Mouse (Mus musculus) heart, embryonic 13.5 days (tissue): ENCODE measurements around the gene Mmp17. TPM values are rescaled to one million over a fixed set of nuclear protein-coding genes. Genes with fewer than 3 reads are reported as not detected.

ENCODE experiments used
- ATAC-seq: fragments of 200-750 bp; cut with Nextera tagmentation; 2 replicates; pipeline ENCODE4 v1.8.0; 2017; ENCODE audit warnings: moderate TSS enrichment; ENCODE audit not compliant: insufficient number of reproducible peaks, low FRiP score, low TSS enrichment; ENCODE audit errors: extremely low read depth
- H3K27ac ChIP-seq: fragments of 300-500 bp; sonication (generic); replicated peaks from 2 replicates; pipeline ENCODE4 v1.5.1; 2015; ENCODE audit warnings: moderate library complexity, mild to moderate bottlenecking, inconsistent platforms
- H3K27me3 ChIP-seq: fragments of 300-500 bp; sonication (generic); replicated peaks from 2 replicates; pipeline ENCODE4 v1.6.1; 2015; ENCODE audit warnings: mild to moderate bottlenecking, inconsistent platforms
- H3K36me3 ChIP-seq: fragments of 300-500 bp; sonication (generic); 2 replicates; pipeline ENCODE4 v1.6.1; 2015; ENCODE audit warnings: mild to moderate bottlenecking, inconsistent platforms
- H3K4me1 ChIP-seq: fragments of 300-500 bp; sonication (generic); 2 replicates; pipeline ENCODE4 v1.6.1; 2015; ENCODE audit warnings: inconsistent platforms
- H3K4me2 ChIP-seq: fragments of 300-500 bp; sonication (generic); 2 replicates; pipeline ENCODE4 v1.6.1; 2015; ENCODE audit warnings: inconsistent platforms, mild to moderate bottlenecking, moderate library complexity
- H3K4me3 ChIP-seq: fragments of 300-500 bp; sonication (generic); 2 replicates; pipeline ENCODE4 v1.5.1; 2015; ENCODE audit warnings: moderate library complexity, mild to moderate bottlenecking, inconsistent platforms
- H3K9ac ChIP-seq: fragments of 300-500 bp; sonication (generic); 2 replicates; pipeline ENCODE4 v1.6.1; 2015; ENCODE audit warnings: inconsistent platforms, mild to moderate bottlenecking, moderate library complexity
- H3K9me3 ChIP-seq: fragments of 300-500 bp; sonication (generic); 2 replicates; pipeline ENCODE4 v1.6.1; 2016; ENCODE audit warnings: inconsistent platforms
- WGBS: fragments of 180-500 bp; shearing (Covaris S2); methylation state at CpG from one replicate; pipeline ENCODE4 v1.1.7; 2015; ENCODE audit warnings: mixed read lengths; 5-methylcytosine and 5-hydroxymethylcytosine counted together
- polyA plus RNA-seq: library from polyadenylated mRNA; unstranded; fragments of >200 nt; fragmentation: Nextera tagmentation; extraction: Ambion mirVana; gene quantifications from 2 replicates; pipeline ENCODE4 v1.2.1, GENCODE M21; 2015

Gene Mmp17
- polyA plus RNA-seq, 1 experiment from 2014 or later: 0.87 TPM

DNA sequence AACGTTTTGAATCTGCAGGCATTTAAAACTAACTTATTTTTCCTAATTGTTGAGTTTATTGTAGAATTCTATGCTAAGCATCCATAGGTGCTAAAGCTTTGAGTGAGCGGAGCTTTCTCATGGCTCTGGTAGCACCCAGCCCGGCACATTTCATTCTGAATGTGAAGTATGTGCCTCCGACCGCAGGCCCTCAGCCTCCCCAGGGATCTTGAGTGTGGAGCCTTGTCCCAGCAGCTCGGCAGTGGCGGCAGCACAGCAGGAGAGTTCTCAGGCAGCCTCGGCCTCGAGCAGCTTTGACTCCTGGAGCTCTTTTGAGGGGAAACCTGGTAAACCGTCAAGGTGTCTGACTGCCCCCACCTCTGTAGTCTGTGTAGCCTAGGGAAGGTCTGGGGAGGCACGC, 24.7 kb upstream of the Mmp17 start:
- Histone ChIP-seq H3K9ac (no peak overlapping the region), H3K36me3 (peaks cover 97% of the 10 kb centered on the region), H3K27me3 (no peaks in the 10 kb centered on the region), H3K27ac (no peak overlapping the region), H3K4me3 (no peak overlapping the region), H3K4me1 (no peaks in the 10 kb centered on the region), H3K9me3 (no peaks in the 10 kb centered on the region), H3K4me2 (no peak overlapping the region)
- 76% methylated on average over 11 of the region's 11 CpGs for WGBS
- no peak for ATAC-seq

DNA sequence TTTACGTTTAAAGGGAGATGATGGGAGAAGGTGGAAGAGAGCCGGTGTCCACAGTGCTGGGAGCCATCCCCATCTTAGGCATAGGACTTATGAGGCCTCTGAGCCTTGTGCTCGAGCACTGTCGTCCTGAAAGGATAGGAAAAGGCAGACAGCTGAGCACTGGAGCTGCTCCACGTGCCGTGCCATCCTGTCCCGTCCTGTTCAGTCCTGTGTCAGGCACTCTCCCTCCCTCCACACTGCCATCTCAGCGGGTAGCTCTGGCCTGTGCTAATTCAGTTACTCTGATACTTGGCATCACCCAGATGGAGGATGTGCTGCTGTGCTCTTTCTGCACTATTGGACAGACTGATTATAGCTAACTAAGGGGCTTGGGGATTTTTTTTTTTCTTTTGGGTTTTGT, 21.6 kb upstream of the Mmp17 start:
- Histone ChIP-seq H3K4me1 (no peaks in the 10 kb centered on the region), H3K36me3 (peaks cover 97% of the 10 kb centered on the region), H3K4me3 (no peak overlapping the region), H3K4me2 (no peak overlapping the region), H3K9ac (no peak overlapping the region), H3K27ac (no peak overlapping the region), H3K27me3 (no peaks in the 10 kb centered on the region), H3K9me3 (no peaks in the 10 kb centered on the region)
- no peak for ATAC-seq
- WGBS: 93% methylated on average over 8 of the region's 8 CpGs

DNA sequence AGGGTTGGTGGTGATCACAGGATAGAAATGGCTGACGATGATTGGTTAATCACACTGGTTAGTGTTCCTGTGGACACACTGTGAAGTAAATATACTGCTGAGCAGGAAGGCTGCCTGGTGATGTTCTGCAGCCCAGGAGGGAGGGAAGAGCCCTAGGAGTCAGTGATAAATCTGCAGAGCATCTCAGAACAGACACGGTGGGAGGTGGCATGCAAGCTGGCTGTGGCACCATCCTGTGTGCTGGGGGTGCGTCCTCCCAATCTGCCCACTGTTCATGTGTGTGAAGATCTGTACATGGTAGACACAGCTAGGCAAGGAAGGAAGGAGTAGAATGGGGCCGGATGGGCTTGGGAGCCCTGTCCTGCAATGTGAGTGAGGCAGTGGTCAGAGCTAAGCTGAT, 15.4 kb upstream of the Mmp17 start:
- Histone ChIP-seq H3K27me3 (no peaks in the 10 kb centered on the region), H3K4me1 (no peaks in the 10 kb centered on the region), H3K27ac (no peak overlapping the region), H3K4me2 (no peak overlapping the region), H3K9me3 (no peaks in the 10 kb centered on the region), H3K9ac (no peak overlapping the region), H3K36me3 (peaks cover 96% of the 10 kb centered on the region), H3K4me3 (no peak overlapping the region)
- 94% methylated on average over 4 of the region's 4 CpGs for WGBS
- no peak for ATAC-seq

DNA sequence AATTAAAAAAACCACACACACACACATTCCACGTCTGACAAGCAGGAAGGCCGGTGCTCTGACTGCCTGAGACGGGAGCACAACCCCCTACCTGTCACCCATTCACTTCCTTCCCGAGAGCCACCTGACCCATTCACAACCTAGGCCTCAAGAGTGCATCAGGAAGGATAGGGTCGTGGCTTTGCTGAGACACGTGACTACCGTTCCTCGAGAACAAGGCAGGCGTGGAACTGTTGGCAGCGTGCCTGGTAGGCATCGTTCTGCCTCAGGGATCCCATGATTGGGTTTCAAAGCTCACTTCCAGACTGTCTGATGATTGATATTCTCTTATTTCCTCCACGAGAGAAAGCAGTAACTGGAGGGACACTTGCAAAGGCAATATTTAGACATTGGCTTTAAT, 5.8 kb upstream of the Mmp17 start:
- Histone ChIP-seq H3K9ac (no peak overlapping the region), H3K36me3 (peaks cover under 1% of the 10 kb centered on the region; the same call in 1 of the 2 replicates), H3K27me3 (peaks cover 34% of the 10 kb centered on the region), H3K4me3 (no peak overlapping the region), H3K4me1 (peaks cover under 1% of the 10 kb centered on the region; the same call in 1 of the 2 replicates), H3K9me3 (no peaks in the 10 kb centered on the region), H3K4me2 (no peak overlapping the region), H3K27ac (no peak overlapping the region)
- WGBS: 48% methylated on average over 12 of the region's 12 CpGs
- no peak for ATAC-seq

DNA sequence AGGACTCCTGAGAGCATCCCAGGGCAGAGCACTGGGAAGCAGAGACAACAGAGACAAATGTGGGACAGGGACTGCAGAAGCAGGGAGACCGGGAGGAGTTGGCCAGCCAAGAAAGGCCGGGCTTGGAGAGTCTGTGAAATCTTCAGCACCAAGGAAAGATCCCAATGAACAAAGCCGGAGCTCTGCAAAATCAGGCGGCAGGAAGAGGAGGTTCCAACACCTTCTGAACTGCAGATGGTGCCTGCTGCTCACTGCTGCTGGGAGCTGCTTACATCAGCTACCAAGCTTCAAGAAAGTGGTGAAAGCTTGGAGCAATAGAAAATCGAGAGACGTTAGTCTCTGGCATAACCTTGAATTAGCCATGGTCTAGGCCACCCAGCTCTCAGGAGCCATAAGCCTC, 3.9 kb upstream of the Mmp17 start:
- WGBS: 8% methylated on average over 6 of the region's 6 CpGs

DNA sequence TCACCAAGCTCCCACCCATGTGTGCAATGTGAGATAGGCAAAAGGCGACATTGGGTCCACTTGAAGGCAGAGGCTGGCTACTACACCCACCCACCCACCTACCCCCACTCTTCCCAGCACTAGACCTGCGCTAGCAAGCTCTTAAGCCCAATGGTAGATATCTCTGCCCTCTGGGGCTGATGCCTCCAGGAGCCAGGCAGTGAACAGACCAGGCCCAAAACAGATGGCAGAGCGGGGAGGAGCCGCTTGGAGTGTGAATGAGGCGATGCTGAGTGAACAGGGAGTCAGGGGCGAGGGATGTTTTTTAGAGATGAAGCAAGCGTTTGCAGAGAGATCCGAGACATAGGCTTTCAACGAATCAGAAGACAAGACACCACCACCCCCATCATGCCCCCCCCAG, 3.4 kb upstream of the Mmp17 start:
- WGBS: 60% methylated on average over 9 of the region's 9 CpGs
- no peak for ATAC-seq
- peaks cover 18% of the 10 kb centered on the region for H3K4me1 ChIP-seq
- no peak overlapping the region for H3K4me2 ChIP-seq
- H3K4me3 ChIP-seq: no peak overlapping the region
- peaks cover 53% of the 10 kb centered on the region for H3K27me3 ChIP-seq
- no peaks in the 10 kb centered on the region for H3K9me3 ChIP-seq
- no peaks in the 10 kb centered on the region for H3K36me3 ChIP-seq
- no peak overlapping the region for H3K9ac ChIP-seq
- H3K27ac ChIP-seq: no peak overlapping the region

More for the DNA sequence above, 3.9 kb upstream of the Mmp17 start:
- Histone ChIP-seq H3K9me3 (no peaks in the 10 kb centered on the region), H3K27me3 (peaks cover 48% of the 10 kb centered on the region), H3K4me2 (no peak overlapping the region), H3K27ac (no peak overlapping the region), H3K4me3 (no peak overlapping the region), H3K9ac (no peak overlapping the region), H3K4me1 (peaks cover 14% of the 10 kb centered on the region), H3K36me3 (no peaks in the 10 kb centered on the region)
- no peak for ATAC-seq

DNA sequence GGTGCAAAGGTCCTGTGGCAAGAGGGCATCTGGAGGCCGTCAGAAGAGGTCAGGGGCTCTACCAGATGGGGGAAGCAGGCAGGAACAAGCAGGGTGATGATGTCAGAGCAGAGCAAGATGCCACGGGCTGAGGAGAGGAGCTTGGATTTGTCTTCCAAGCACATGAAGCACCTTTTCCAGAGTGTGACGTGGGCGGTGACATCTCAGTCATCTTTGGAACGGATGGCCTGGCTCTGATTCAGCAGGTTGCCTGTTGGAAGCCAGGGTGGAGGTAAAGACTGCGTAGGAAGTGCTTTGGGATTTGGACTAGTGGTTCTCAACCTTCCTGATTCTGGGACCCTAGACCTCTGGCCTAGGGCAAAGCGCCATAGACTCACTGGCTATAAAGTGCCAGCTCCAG, 3.0 kb upstream of the Mmp17 start:
- Histone ChIP-seq H3K36me3 (no peaks in the 10 kb centered on the region), H3K27me3 (peaks cover 57% of the 10 kb centered on the region), H3K9ac (no peak overlapping the region), H3K4me1 (peaks cover 23% of the 10 kb centered on the region), H3K4me3 (no peak overlapping the region), H3K9me3 (no peaks in the 10 kb centered on the region), H3K4me2 (no peak overlapping the region), H3K27ac (no peak overlapping the region)
- no peak for ATAC-seq
- WGBS: 70% methylated on average over 7 of the region's 7 CpGs

DNA sequence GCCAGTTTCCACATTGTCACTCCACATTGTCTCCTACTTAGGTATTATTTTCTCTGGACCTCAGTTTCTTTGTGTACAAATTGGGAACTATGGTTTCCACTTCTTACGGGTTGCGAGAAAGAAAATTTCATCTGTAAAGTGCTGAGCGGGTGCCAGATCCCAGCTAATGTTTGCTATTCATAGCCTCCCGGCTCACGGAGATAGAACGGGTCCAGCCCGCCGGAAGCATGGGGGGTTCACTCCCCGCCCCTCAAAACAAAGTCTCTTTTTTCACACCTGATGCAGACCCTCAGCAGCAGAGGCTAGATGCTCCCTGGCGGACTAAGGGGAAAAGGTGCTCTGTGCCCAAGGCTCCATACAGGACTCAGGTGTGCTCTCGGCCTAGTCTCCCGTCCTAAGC, 638 bp upstream of the Mmp17 start:
- no peaks in the 10 kb centered on the region for H3K36me3 ChIP-seq
- H3K9me3 ChIP-seq: no peaks in the 10 kb centered on the region
- ATAC-seq: no peak
- H3K9ac ChIP-seq: peak overlapping the region; percentile 84
- H3K27ac ChIP-seq: no peak overlapping the region
- H3K4me2 ChIP-seq: peak overlapping the region; percentile 100
- peak overlapping the region; percentile 77 for H3K4me3 ChIP-seq
- peaks cover 81% of the 10 kb centered on the region for H3K27me3 ChIP-seq
- 4% methylated on average over 12 of the region's 12 CpGs for WGBS
- peaks cover 27% of the 10 kb centered on the region for H3K4me1 ChIP-seq

DNA sequence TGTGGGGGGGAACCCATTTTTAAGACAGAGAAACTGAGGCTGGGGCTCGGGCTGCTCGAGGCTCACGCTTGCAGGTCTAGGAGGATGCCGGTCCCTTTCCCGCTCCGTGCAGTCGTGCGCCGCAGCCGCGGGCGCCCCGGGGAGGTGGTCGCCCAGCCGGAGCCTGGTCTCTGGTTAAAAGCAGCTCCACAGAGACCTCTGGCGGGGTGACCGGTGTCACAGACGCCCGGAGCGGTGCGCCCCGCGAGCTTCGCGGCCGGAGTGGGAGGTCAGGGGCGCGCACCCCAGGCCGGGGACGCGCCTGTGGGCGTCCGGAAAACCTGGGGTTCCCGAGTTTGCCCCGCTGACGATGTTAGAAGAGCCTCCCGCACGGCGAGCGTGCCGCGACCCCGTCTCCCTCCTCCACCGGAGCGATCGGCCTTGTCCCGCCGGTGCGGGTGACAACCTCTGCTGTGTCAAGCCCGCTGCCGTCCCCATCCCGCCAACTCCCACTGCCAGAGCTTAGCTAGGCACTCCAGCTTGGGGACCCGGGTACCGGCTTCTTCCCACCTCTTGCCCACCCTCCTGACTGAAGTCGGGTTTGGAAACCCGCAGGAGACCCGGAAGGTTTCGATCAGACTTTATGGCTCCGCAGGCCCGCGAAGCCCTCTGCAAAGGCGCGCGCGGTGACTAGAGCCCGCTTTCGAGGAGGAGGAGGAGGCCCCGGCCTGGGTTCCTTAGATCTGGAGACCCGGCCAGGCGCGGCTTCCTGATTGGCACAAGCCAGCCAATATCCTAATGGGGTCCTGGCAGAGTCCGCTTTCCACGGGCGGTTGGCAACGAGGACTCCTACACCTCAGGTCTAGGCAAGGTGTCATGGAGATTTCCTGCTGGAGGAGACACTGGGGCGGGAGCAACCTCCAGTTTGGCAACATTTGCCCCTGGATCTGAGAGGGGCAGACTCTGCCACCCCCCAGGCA, 893 bp downstream of the Mmp17 start:
- peak overlapping the region; percentile 77 for H3K4me3 ChIP-seq
- peaks cover 95% of the 10 kb centered on the region for H3K27me3 ChIP-seq

DNA sequence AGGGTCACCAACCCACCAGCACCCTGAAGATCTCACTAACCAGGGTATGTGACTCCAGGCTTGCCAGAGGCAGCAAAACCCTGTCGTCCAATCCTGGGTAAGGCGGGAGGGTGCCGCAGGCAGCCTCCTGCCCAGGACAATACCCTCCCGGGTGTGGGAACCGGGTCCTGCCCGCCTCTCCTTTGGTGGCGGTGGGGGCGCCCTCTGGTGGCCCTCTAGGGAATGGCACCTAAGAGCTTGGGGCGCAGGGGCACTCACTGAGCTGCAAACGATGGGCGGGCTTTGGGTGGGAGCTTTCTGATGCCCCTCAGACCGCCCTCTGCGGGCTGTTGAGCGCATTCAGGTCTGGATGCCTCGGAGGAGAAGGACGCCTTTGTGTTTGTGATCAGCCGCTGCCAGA, 2.0 kb downstream of the Mmp17 start:
- Histone ChIP-seq H3K27ac (no peak overlapping the region), H3K4me2 (peak overlapping the region; percentile 100), H3K4me1 (peaks cover 27% of the 10 kb centered on the region), H3K36me3 (no peaks in the 10 kb centered on the region), H3K27me3 (peaks cover 95% of the 10 kb centered on the region), H3K9me3 (no peaks in the 10 kb centered on the region), H3K4me3 (peak overlapping the region; percentile 77), H3K9ac (peak overlapping the region; percentile 84)
- no peak for ATAC-seq
- WGBS: 0% methylated on average over 15 of the region's 17 CpGs

More for the DNA sequence above, 893 bp downstream of the Mmp17 start:
- Histone ChIP-seq H3K4me2 (peak overlapping the region; percentile 100), H3K9me3 (no peaks in the 10 kb centered on the region), H3K27ac (no peak overlapping the region), H3K36me3 (no peaks in the 10 kb centered on the region), H3K9ac (peak overlapping the region; percentile 84), H3K4me1 (peaks cover 27% of the 10 kb centered on the region)
- ATAC-seq: no peak
- under 1% methylated on average over 72 of the region's 76 CpGs for WGBS

DNA sequence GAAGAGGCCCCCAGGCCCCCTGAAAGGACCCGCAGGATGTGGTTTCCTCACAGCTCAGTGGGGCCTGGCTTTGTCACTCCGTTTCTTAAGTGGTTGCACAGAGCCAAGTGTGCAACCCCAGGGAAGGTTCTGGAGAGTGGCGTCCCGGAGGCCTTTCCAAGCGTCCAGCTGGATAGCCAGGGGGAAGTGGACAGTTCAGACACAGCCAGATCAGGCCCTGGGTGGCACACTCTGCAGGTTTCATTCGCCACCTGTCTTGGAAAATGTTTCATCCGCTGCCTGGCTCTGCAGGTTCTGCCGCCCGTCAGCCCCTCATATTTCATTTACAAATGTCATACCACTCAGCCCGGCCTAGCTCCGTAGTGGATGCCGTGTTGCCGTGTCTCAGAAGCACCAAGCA, 2.5 kb downstream of the Mmp17 start:
- H3K9me3 ChIP-seq: no peaks in the 10 kb centered on the region
- H3K4me3 ChIP-seq: peak overlapping the region; percentile 77
- peaks cover 95% of the 10 kb centered on the region for H3K27me3 ChIP-seq
- H3K9ac ChIP-seq: no peak overlapping the region
- peak overlapping the region; percentile 100 for H3K4me2 ChIP-seq
- H3K4me1 ChIP-seq: peaks cover 27% of the 10 kb centered on the region
- H3K36me3 ChIP-seq: no peaks in the 10 kb centered on the region
- no peak overlapping the region for H3K27ac ChIP-seq
- no peak for ATAC-seq
- 63% methylated on average over 13 of the region's 13 CpGs for WGBS

DNA sequence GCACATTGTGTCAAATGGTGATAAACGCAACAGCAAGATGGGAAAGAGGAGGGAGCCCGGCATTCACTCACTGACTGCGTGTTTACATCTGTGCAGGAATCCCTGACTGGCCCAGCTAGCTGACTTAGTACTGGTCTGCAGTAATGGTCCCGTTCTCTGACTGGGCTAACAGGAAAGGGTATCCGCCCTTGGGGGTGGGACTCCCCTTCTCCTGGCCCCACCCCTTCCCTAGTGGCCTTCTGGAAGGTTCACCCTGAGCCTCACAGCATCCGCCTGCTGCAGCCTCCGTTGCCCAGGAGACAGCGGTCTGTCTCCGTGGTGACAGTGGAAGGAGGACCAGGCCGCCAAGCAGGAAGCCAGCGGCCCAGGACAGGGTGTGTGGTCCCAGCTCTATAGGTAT, 6.9 kb downstream of the Mmp17 start:
- no peaks in the 10 kb centered on the region for H3K36me3 ChIP-seq
- peaks cover 6% of the 10 kb centered on the region for H3K4me1 ChIP-seq
- H3K4me2 ChIP-seq: no peak overlapping the region
- WGBS: 18% methylated on average over 11 of the region's 11 CpGs
- H3K27ac ChIP-seq: no peak overlapping the region
- no peak overlapping the region for H3K4me3 ChIP-seq
- ATAC-seq: no peak
- peaks cover 61% of the 10 kb centered on the region for H3K27me3 ChIP-seq
- no peak overlapping the region for H3K9ac ChIP-seq
- H3K9me3 ChIP-seq: no peaks in the 10 kb centered on the region
